Mouse (Mus musculus) gonadal fat pad, adult 2 months (tissue): ENCODE results near the gene Gm13088. TPM values are rescaled to one million over a fixed set of nuclear protein-coding genes. Genes with fewer than 3 reads are reported as not detected.
"Not testable (repeated sequence)": the region's sequence is repeated elsewhere in the genome, so short reads cannot be mapped to it uniquely, and the experiment has no call there.

ENCODE experiments used
- DNase-seq: peaks from one replicate; pipeline ENCODE4 v3.0.0-alpha.2; 2012; ENCODE audit warnings: low read depth
- polyA plus RNA-seq: library from polyadenylated mRNA; depleted of rRNA; stranded (reverse); fragments of >200 nt; gene quantifications from 2 replicates; pipeline ENCODE4 v1.2.3, GENCODE M21; 2012; rRNA removed

Gene Gm13088
- not detected in 2 replicates for polyA plus RNA-seq

GRCm38 (mm10) chr4:143657146-143657545, at the start of gene Gm13088:
Gm13088 (minus strand) TSS chr4:143657246.
- not testable (repeated sequence) for DNase-seq

DNA sequence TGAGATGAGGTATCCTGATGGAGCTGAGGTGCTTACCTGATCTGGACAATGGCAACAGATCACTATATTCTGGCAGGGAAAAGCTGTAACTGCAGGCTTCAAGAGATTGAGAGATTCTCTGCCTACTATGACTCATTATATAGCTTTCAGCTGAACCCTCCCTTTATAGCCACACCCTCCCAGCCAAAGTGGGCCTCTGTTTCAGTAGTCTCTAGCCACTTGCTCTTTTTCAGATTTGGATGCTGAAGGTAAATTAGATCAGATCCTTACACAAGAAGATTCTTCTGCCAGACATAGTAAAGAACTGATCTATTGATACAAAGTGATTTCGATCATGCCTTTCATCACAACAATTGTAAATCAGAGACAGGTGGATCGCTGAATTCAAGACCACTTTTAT, 45.6 kb upstream of the Gm13088 start, which contains the start of gene Gm13089:
Gene Gm13089, minus strand, starts transcription at position 101 of the 400 bp plus-strand sequence.
- no peak for DNase-seq

GRCm38 (mm10) chr4:143618101-143618500, 38.9 kb downstream of the Gm13088 start:
- not testable (repeated sequence) for DNase-seq

GRCm38 (mm10) chr4:143614703-143615102, 42.3 kb downstream of the Gm13088 start, which contains the start of gene Gm13083:
Gm13083 (plus strand) TSS chr4:143615003.
- DNase-seq = not testable (repeated sequence)

- DNase-seq = not testable (repeated sequence)
These were observed 45.1 kb downstream of the Gm13088 start for GRCm38 (mm10) chr4:143611927-143612326.

Other genes with a start within 250 kb of the Gm13088 start
- 7.9 and 8.3 TPM in 2 replicates for gene Pramef8, start 244.8 kb downstream of the Gm13088 start, polyA plus RNA-seq
- not detected in 2 replicates for gene Oog4, start 206.9 kb downstream of the Gm13088 start, polyA plus RNA-seq
- gene Gm13043, start 145.9 kb downstream of the Gm13088 start, polyA plus RNA-seq = not detected in 2 replicates
- not detected in 2 replicates for gene Gm13040, start 121.3 kb downstream of the Gm13088 start, polyA plus RNA-seq
- not detected in 2 replicates for gene BC080695, start 105.5 kb downstream of the Gm13088 start, polyA plus RNA-seq
- not detected in 2 replicates for gene Gm13057, start 105.5 kb downstream of the Gm13088 start, polyA plus RNA-seq
- not detected in 2 replicates for gene Gm13083, start 42.2 kb downstream of the Gm13088 start, polyA plus RNA-seq
- gene Gm13089, start 45.5 kb upstream of the Gm13088 start, polyA plus RNA-seq = not detected in 2 replicates
- gene Gm13078, start 62.2 kb upstream of the Gm13088 start, polyA plus RNA-seq = not detected in 2 replicates
- not detected in 2 replicates for gene Gm13023, start 132.1 kb upstream of the Gm13088 start, polyA plus RNA-seq
- not detected in 2 replicates for gene Gm13084, start 158.8 kb upstream of the Gm13088 start, polyA plus RNA-seq
- not detected in 2 replicates for gene Gm13103, start 189.3 kb upstream of the Gm13088 start, polyA plus RNA-seq
- not detected in 2 replicates for gene Pramef6, start 243.1 kb upstream of the Gm13088 start, polyA plus RNA-seq